Mouse (Mus musculus) G1E-ER4 (cell line): ENCODE measurements around the gene Prkcz. TPM values are rescaled to one million over a fixed set of nuclear protein-coding genes. Genes with fewer than 3 reads are reported as not detected.

ENCODE experiments used
- GATA1 ChIP-seq: IDR thresholded peaks from one replicate; pipeline ENCODE4 v1.8.0; 2012; ENCODE audit warnings: low read length, inconsistent platforms
- polyA plus RNA-seq: library from polyadenylated mRNA; stranded (reverse); fragments of >175 nt; gene quantifications from 2 replicates; pipeline ENCODE4 v1.2.3, GENCODE M21; 2012

Prkcz gene
- polyA plus RNA-seq, 1 experiment = not detected

GRCm38 (mm10) chr4:155215773-155216630 is 145.2 kb downstream of the Prkcz start:
- TF ChIP-seq GATA1 = no peak

DNA sequence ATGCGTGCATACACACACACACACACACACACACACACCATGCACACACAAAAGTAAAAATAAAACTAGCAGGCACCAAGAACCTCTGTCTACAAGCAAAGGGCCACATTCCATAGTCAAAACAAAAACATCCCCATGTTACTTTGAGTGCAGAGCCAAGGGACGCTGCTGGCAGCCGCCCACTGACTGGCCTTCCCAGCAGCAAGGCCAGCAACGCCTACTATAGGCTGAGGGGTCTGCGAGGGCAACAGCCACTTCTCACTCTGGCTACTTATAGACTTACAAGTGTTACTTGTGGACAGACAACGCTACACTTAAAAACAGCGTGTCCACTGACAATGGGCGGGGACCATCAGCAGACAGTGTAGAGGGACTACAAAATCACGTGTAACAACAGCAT is 146.0 kb downstream of the Prkcz start:
- TF ChIP-seq GATA1 = no peak

- TF ChIP-seq GATA1 = no peak
These were observed 146.4 kb downstream of the Prkcz start for GRCm38 (mm10) chr4:155214793-155215192.

DNA sequence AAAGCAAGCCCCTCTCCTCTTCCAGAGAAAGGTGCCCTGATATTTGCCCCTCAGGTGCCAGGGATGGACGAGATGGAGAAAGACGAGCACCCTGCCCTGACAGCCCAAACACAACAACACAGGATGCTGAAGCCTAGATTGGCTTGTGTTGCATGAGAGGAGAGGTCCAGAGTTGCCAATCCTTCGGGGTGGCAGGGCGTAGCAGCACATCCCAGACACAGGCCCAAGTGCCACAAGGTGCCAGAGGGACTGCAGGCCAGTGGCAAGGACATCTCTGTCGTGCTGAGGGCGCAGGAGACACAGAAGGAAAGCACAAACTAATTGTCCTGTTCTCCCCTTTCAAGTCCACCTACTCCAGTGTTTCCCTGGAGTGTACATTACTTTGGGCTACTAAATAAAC is 147.0 kb downstream of the Prkcz start:
- TF ChIP-seq GATA1 = no peak

- TF ChIP-seq GATA1 = no peak
These were observed 147.5 kb downstream of the Prkcz start for GRCm38 (mm10) chr4:155213752-155214054.

- no peak for TF ChIP-seq GATA1
These were observed 148.0 kb downstream of the Prkcz start for GRCm38 (mm10) chr4:155213052-155213751.

Other genes with a start within 250 kb of the Prkcz start
- gene Ski, start 138.8 kb downstream of the Prkcz start, polyA plus RNA-seq = 28.2 and 31.7 TPM in 2 replicates
- gene Faap20, start 111.6 kb downstream of the Prkcz start, polyA plus RNA-seq = 34.7 and 37.0 TPM in 2 replicates
- not detected in 2 replicates for gene Gabrd, start 36.8 kb upstream of the Prkcz start, polyA plus RNA-seq
- not detected in 2 replicates for gene Cfap74, start 47.8 kb upstream of the Prkcz start, polyA plus RNA-seq
- not detected in 2 replicates for gene Tmem52, start 107.8 kb upstream of the Prkcz start, polyA plus RNA-seq
- gene Gnb1, start 130.0 kb upstream of the Prkcz start, polyA plus RNA-seq = 30.2 and 42.8 TPM in 2 replicates
- gene Nadk, start 201.0 kb upstream of the Prkcz start, polyA plus RNA-seq = 69.0 and 74.8 TPM in 2 replicates
- gene Slc35e2, start 240.1 kb upstream of the Prkcz start, polyA plus RNA-seq = 2.6 TPM in 2 replicates